Mouse (Mus musculus) lung, postnatal 0 days (tissue): ENCODE data around the gene Elovl1.

Experiments used
- CTCF ChIP-seq: IDR thresholded peaks from 2 replicates; pipeline ENCODE4 v1.5.1; 2016; ENCODE audit warnings: antibody characterized with exemption, mild to moderate bottlenecking
- EP300 ChIP-seq: IDR thresholded peaks from 2 replicates; pipeline ENCODE4 v1.6.1; 2016; ENCODE audit warnings: antibody characterized with exemption, mild to moderate bottlenecking, control low read depth

DNA sequence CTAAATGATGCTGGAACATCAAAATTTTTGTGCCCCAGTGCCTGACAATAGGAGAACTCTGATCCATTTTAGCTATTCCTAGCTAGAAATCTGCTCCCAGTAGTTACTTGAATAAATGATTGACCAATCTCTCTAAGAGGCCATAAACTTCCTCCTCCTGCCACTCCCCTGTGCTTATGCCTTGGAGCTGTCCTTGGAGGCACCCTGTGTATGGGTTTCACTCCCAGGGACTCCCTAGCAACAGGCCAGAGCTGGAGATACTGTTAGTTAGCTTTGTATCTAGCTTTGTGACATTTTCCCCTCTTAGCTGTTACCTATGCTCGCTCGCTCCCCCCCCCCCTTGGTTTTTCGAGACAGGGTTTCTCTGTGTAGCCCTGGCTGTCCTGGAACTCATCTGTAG lies 6.5 kb upstream of the Elovl1 start:
- TF ChIP-seq CTCF: no peak
- no peak for TF ChIP-seq EP300
